Mouse (Mus musculus): Measurements from ENCODE around the gene Rora.

Gene Rora

DNA sequence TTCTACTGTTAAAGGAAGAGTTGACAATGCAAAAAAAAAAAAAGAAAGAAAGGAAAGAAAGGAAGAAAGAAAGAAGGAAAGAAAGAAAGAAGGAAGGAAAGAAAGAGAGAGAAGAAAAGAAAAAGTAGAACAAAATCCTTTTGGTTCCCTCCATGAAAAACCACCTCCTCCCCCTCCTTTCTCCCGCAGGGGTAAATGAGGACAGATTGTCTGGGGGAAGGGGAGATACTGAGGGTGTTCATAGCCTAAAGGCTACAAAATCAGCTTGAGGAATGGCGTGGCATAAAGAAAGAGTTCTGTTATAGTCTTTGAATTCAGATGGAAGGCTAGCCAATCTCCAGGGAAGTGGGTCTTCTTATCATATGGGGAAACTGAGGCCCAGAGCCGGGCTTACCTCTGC is 107.3 kb downstream of the Rora start:
- DNase-seq: peak; percentile 62 to 67

GRCm38 (mm10) chr9:68761672-68762071 is 108.1 kb downstream of the Rora start:
- peak in 1 of 2 experiments; percentile 29 for DNase-seq

DNA sequence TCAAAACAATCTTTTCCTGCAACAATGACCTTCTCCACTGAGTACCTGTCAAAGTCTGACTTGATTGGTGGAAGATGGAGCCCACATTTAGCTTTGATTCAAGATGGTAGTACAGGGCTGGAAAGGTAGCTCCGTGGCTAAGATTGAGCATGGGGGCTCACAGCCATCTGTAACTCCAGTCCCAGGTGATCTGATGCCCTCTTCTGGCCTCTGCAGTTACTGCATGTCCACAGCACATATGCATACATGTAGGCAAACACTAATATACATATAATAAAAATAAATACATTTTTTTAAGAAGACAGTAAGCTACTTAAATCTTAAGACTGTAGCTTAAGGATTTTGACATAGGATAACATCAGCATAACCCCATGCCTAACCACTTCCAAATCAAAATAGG is 112.0 kb downstream of the Rora start:
- peak; percentile 73 to 76 for DNase-seq

GRCm38 (mm10) chr9:68769638-68770037 is 116.1 kb downstream of the Rora start:
- DNase-seq: no peak

DNA sequence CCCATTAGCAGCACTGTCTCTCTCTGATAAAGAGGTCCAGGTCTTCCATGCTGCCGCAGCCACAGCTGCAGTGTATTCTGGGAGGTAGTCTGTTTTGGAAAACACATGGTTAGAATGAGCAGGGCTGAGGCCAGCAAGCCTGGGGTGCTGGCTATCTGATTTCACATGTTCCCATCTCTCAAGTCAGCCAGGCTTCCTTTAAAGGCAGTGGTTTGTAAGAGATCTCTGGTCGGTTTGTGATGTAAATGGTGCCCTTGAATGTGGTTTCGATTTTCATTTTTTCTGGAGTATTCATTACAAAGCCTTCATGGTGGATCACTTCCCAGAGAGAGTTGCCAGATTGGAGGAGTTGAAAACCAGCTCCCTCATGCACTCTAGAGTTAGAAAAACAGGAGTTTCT is 117.8 kb downstream of the Rora start:
- no peak for DNase-seq

DNA sequence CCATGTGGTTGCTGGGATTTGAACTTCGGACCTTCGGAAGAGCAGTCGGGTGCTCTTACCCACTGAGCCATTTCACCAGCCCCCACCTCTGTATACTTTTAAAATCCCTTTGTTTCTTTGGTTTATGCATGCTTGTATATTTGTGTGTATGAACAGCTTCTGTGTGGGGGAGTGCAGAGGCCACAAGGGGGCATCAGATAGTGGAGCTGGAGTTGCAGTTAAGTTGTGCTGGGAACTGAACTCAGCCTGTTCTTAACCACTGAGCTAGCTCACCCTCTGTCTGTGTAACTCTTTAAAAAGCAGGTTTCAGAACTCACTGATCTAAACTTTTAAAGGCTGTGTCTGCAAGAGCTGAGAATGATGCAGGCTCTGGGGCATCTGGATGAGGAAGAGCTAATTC is 120.2 kb downstream of the Rora start:
- no peak for DNase-seq

- no peak for DNase-seq
These were observed 128.4 kb downstream of the Rora start for GRCm38 (mm10) chr9:68782011-68782410.

GRCm38 (mm10) chr9:68782604-68783003 is 129.0 kb downstream of the Rora start:
- DNase-seq: no peak

- no peak for DNase-seq
These were observed 129.7 kb downstream of the Rora start for GRCm38 (mm10) chr9:68783246-68783645.

DNA sequence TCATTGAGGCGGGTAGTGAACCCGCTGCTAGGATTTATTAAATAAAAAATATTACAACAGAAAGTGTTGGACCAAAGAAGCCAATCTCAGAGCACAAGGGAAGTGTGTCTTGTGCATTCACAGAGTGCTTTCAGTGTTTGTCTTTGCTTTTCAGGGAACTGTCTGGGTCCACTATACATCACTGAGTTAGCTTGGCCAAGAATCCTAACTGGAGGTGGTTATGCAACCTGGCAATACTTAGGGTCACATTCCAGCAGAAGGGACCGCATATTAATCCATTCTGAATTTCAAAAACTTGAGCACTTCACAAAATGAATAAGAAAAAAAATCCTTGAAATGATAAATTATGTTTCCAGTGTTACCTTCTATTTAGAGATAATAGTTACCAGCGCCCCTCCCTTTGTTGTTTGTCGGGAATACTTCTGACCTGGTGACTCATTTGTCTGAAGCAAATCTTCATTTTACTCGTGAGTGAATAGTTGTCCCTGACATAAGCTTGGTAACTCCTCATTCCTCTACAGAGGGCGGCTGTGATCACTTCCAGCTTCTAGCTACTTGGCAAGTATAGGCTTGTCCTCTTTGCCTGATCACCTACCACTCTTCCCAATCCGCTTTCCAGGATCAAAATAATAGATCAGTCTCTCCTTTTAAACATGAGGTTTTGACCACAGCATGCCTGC is 133.2 kb downstream of the Rora start:
- no peak for DNase-seq

- DNase-seq: no peak
These were observed 134.1 kb downstream of the Rora start for GRCm38 (mm10) chr9:68787665-68788064.

GRCm38 (mm10) chr9:68790922-68791321 is 137.3 kb downstream of the Rora start:
- no peak for DNase-seq

DNA sequence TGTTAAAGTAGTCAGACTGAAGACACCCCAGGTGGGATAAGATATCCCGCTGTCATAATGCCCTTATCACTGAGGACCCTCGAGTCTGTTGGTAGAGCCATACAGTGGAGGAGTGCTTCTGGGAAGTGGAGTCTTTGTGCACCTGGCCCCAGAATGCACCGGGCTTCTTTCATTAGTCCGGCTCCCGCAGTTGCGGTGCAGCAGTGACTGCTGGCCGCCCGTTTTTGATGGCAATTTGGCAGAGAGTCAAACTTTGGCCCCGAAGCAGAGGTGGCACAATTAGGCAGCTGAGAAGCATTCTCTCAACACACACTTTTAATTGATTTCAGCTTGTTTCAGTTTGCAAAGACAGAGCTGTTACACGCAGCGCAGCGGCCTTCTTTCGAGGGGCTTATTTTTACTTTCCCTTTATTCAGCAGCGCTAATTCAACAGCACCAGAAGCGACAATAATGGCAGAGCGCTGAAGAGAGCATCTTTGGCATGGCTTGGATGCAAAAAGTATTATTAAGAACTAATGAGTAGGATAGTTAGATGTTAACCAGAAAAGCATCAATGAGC is 138.5 kb downstream of the Rora start:
- peak; percentile 43 to 53 for DNase-seq

GRCm38 (mm10) chr9:68795314-68795713 is 141.7 kb downstream of the Rora start:
- no peak for DNase-seq

DNA sequence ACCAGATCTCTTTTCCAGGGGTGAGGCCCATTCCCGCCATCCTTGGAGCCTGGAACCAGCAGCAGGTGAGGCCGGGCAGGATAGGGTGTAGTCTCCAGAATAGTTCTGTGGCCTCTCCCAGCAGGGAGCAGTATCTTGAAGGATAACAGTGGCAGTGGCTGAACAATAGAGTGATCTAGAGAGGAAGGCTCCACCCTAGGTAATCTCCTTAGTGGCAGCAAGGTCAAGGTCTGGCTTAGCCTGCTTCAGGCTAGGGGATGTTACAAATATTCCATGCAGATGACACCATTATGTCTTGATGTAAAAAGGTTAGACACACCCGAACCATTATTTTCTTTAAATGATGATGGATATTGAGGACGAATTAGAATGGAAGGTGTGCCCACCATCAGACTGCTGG is 144.6 kb downstream of the Rora start:
- no peak for DNase-seq

- no peak for DNase-seq
These were observed 145.5 kb downstream of the Rora start for GRCm38 (mm10) chr9:68799065-68799464.

GRCm38 (mm10) chr9:68804229-68804628 is 150.6 kb downstream of the Rora start:
- DNase-seq: no peak

DNA sequence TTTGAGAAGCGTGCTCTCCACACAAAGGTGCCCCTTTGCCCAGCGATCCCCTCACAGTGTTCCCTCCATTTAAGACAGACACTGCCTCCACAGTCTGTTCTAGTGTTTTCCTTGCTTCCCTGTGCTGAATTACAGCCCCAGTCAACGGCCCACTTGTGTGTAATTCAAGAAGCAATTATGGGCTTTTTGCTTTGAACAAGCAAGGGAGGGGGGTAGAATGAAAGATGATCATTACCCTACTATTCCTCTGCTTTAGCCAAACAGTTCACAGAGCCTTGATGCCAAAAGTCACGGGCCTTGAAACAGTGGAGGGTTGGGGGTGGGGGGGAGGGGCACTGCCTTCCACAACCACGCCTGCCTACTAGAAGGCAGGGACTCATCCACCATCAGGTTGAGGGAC is 152.2 kb downstream of the Rora start:
- no peak for DNase-seq

- DNase-seq: no peak
These were observed 154.1 kb downstream of the Rora start for GRCm38 (mm10) chr9:68807735-68808134.

GRCm38 (mm10) chr9:68809536-68809935 is 155.9 kb downstream of the Rora start:
- no peak for DNase-seq

DNA sequence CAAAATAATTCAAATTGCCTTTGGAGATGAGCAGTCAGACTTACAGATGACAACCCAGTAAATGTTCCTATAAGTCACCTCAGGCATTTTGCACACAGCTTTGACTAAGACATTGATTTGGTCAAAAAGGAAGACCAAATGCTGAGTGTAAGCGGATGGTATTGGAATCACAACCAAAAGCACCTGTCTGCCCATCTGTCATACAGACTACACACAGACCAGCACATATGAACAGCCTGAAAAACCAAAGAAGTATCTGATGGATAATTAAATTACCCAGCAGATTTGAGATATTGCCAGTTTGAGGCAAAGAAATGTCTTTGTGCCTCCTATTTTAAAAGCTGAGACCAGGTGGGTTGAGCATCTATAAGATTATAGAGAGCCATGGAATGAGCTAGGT is 161.1 kb downstream of the Rora start:
- DNase-seq: peak; percentile 42 to 48

DNA sequence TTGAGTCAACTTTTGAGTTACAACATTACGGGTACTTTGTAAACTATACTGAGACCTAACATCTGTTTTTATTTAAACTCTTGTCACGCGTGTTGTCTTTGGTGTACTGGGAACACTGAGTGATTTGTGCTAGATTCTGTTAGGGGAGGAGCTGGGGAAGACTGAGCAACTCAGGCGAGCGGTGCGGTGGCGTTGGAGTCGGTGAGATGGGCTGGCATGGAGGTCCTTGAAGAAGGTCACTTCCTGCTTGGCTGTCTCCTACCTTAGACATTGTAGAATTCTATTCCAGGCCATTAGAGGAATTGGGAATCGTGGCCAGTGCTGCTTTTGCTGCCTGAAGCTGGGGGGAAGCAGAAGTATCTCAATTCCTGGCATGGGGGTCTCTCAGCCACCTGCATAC is 162.3 kb downstream of the Rora start:
- no peak for DNase-seq

DNA sequence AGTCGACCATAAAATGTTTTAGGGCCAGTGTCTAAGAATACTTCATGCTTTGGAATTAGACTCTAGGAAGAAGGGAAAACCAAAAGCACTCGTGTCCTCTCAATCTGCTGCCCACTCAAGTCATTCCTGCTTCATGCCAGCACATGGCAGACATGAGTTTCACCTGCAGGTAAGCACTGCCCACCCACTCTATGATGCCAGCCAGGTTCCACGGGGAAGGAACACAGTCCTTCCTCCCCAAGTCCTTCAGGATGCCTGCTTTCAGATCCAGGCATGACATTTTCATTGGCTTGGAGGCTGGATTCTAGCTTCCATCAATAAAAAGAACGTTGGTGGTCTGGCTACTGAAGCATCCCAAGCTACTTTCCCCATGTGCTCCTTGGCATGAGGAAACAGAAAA is 166.4 kb downstream of the Rora start:
- peak in 1 of 2 experiments; percentile 85 for DNase-seq

DNA sequence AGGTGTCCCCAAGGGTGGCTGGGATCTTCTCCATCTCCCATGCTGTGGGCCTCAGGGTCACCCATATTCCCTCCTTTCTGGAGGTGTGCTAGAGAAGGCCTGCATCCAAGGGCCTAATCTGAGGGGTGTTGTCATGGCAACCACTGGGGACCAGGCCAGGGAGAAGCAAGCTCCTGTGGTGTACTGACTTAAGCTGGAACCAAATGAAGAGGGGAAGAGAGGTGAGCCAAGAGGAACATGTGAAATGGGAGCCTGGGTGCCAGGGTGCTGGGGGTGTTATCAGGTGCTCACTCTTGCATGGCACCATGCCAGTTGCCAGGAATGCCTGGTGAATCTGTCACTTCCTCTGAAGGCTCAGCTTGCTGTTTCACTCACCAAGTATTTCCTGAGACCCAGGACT is 166.9 kb downstream of the Rora start:
- DNase-seq: peak; percentile 95 to 96

DNA sequence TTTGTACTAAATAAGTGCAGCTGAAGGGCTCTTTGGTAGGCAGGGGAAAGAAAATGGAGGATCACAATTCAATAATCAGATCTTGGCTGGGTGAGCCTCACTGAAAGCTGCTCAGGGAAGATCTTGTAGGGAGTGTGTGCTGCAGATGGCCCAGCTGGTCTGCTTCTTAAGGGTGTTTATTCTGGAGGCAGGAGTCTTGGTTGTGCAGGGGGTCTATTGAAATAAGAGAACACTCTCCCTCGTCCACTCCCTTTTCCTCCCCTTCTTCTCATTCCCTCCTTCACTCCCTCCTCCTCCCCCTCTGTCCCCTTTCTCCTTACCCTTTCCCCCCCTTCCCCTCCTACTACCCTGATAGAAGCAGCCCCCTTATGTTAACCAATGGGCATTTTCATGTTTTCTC is 167.8 kb downstream of the Rora start:
- DNase-seq: no peak

Measured in cerebellum, postnatal 10 days (tissue).